Mouse (Mus musculus): Measurements from ENCODE around the gene Ostm1. TPM values are rescaled to one million over a fixed set of nuclear protein-coding genes. Genes with fewer than 3 reads are reported as not detected.

Ostm1 gene
- polyA plus RNA-seq, 1 experiment from 2014 or later: 18.5 TPM

DNA sequence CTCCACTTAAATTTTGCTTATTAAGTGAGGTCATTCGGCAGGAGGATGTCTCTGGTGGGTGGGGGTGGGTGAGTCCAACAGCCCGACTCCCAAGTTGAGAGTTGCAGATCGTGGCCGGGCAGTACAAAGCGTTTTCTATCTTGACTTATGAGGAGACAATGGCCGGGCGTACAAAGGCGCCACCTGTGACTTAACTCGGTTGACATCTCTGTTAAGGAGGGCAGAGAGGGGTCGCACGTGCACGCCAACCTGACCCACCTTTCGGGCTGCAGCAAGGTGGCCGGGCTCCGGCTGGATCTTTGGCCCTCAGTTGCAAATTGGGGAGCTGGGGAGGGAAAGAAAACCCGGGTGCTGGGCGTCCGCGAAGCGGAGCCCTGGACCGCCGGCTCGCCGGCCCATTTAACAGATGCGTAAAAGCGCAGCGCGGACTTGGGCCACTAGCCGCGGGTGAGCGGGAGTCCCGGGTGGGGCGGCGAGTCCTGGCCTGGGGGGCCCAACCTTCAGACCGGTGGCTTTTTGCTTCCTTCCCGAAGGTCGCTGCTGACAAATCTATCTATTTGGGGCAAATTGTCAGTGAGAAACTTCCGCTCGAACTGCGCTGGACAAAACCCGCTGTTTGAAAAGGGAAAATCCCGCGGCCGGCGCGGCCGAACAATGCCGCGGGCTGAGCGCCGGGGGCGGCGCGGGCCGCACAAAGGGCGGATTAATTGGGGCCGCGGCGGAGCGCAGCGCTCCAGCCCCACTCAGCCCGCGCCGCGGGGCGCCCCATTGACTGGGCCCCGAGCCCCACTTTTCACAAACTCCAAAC, 7.8 kb downstream of the Ostm1 start:
- H3K4me3 ChIP-seq (ENCODE audit: low read length): peak overlapping the region; percentile 33
- no peak for ATAC-seq (ENCODE audit: low FRiP score, low TSS enrichment)
- H3K27me3 ChIP-seq (ENCODE audit: insufficient read depth, low read length): peaks cover 98% of the 10 kb centered on the region
- H3K36me3 ChIP-seq (ENCODE audit: insufficient read depth, low read length): no peaks in the 10 kb centered on the region
- peaks cover 7% of the 10 kb centered on the region for H3K4me1 ChIP-seq (ENCODE audit: insufficient read depth, low read length)
- under 1% methylated on average over 67 of the region's 67 CpGs for WGBS
- peak overlapping the region; percentile 44 for H3K4me2 ChIP-seq (replicated peaks; ENCODE audit: low read depth, low read length)
- H3K9ac ChIP-seq (replicated peaks; ENCODE audit: low read length): no peak overlapping the region
- peaks cover 6% of the 10 kb centered on the region; the same call in 1 of the 2 replicates for H3K9me3 ChIP-seq (ENCODE audit: low read length)
- H3K27ac ChIP-seq (ENCODE audit: low read length): no peak overlapping the region

- no peak for ATAC-seq (ENCODE audit: low FRiP score, low TSS enrichment)
- WGBS: 0% methylated on average over 25 of the region's 25 CpGs
- 0 out of 2 replicates have a peak, but pooled peaks cover 4% of the 10 kb centered on the region for H3K9me3 ChIP-seq (ENCODE audit: low read length)
- H3K4me2 ChIP-seq (replicated peaks; ENCODE audit: low read depth, low read length): peak overlapping the region; percentile 44
- H3K27me3 ChIP-seq (ENCODE audit: insufficient read depth, low read length): peaks cover 98% of the 10 kb centered on the region
- H3K4me1 ChIP-seq (ENCODE audit: insufficient read depth, low read length): peaks cover 7% of the 10 kb centered on the region
- H3K36me3 ChIP-seq (ENCODE audit: insufficient read depth, low read length): no peaks in the 10 kb centered on the region
- H3K9ac ChIP-seq (replicated peaks; ENCODE audit: low read length): no peak overlapping the region
- H3K27ac ChIP-seq (ENCODE audit: low read length): no peak overlapping the region
- peak overlapping the region; percentile 33 for H3K4me3 ChIP-seq (ENCODE audit: low read length)
These were observed 8.5 kb downstream of the Ostm1 start for GRCm38 (mm10) chr10:42591993-42592686.

DNA sequence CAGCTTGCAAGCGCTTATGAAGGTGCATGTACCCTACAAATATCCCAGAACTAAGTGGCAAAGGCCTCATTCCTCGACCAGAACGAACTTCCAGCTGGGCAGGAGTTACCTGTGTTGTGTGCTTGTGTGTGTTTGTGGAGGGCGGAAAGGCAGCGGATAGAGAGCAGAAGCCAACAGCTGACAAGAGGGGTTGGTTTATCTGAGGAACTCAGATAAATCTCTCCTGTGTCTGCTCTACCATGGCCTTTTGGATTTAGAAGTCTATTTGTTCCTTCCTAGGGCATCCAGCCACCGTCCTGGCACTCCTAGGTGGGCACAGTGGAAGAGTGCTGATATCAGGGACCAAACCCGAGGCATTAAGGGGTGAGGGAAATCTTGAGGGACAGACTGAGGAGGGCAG, 9.6 kb downstream of the Ostm1 start:
- Histone ChIP-seq H3K4me2 (replicated peaks; ENCODE audit: low read depth, low read length) (no peak overlapping the region), H3K9me3 (ENCODE audit: low read length) (0 out of 2 replicates have a peak, but pooled peaks cover 4% of the 10 kb centered on the region), H3K4me1 (ENCODE audit: insufficient read depth, low read length) (peaks cover 7% of the 10 kb centered on the region), H3K4me3 (ENCODE audit: low read length) (no peak overlapping the region), H3K9ac (replicated peaks; ENCODE audit: low read length) (no peak overlapping the region), H3K36me3 (ENCODE audit: insufficient read depth, low read length) (no peaks in the 10 kb centered on the region), H3K27me3 (ENCODE audit: insufficient read depth, low read length) (peaks cover 95% of the 10 kb centered on the region), H3K27ac (ENCODE audit: low read length) (no peak overlapping the region)
- no peak for ATAC-seq (ENCODE audit: low FRiP score, low TSS enrichment)
- 12% methylated on average over 7 of the region's 7 CpGs for WGBS

- WGBS: 81% methylated on average over 8 of the region's 8 CpGs
- Histone ChIP-seq H3K4me3 (ENCODE audit: low read length) (no peak overlapping the region), H3K27ac (ENCODE audit: low read length) (no peak overlapping the region), H3K4me2 (replicated peaks; ENCODE audit: low read depth, low read length) (no peak overlapping the region), H3K9ac (replicated peaks; ENCODE audit: low read length) (no peak overlapping the region), H3K27me3 (ENCODE audit: insufficient read depth, low read length) (peaks cover 48% of the 10 kb centered on the region), H3K9me3 (ENCODE audit: low read length) (peaks cover 4% of the 10 kb centered on the region; the same call in 1 of the 2 replicates), H3K36me3 (ENCODE audit: insufficient read depth, low read length) (no peaks in the 10 kb centered on the region), H3K4me1 (ENCODE audit: insufficient read depth, low read length) (no peaks in the 10 kb centered on the region)
- ATAC-seq (ENCODE audit: low FRiP score, low TSS enrichment): no peak
These were observed 15.0 kb downstream of the Ostm1 start for GRCm38 (mm10) chr10:42598615-42599014.

DNA sequence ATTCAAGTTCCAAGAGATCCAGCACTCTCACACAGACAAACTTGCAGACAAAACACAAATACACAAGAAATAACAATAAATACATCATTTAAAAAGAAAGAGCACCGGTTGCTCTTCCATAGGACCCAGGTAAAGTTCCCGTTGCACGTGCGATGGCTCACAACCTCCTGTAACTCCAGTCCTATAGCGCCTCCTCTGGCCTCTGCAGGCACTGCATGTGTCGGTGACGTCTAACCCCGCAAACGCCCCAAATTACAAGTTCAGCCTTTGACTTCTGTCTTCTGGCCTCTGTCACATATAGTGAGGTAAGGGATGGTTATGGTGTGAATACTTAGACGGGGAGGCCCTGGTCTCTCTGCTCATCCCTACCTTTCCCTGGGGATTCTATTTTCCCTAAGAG, 17.9 kb downstream of the Ostm1 start:
- Histone ChIP-seq H3K9me3 (ENCODE audit: low read length) (peaks cover 6% of the 10 kb centered on the region), H3K9ac (replicated peaks; ENCODE audit: low read length) (no peak overlapping the region), H3K4me2 (replicated peaks; ENCODE audit: low read depth, low read length) (no peak overlapping the region), H3K27ac (ENCODE audit: low read length) (no peak overlapping the region), H3K4me3 (ENCODE audit: low read length) (no peak overlapping the region), H3K4me1 (ENCODE audit: insufficient read depth, low read length) (no peaks in the 10 kb centered on the region), H3K27me3 (ENCODE audit: insufficient read depth, low read length) (peaks cover 20% of the 10 kb centered on the region), H3K36me3 (ENCODE audit: insufficient read depth, low read length) (no peaks in the 10 kb centered on the region)
- WGBS: 19% methylated on average over 10 of the region's 10 CpGs
- no peak for ATAC-seq (ENCODE audit: low FRiP score, low TSS enrichment)

DNA sequence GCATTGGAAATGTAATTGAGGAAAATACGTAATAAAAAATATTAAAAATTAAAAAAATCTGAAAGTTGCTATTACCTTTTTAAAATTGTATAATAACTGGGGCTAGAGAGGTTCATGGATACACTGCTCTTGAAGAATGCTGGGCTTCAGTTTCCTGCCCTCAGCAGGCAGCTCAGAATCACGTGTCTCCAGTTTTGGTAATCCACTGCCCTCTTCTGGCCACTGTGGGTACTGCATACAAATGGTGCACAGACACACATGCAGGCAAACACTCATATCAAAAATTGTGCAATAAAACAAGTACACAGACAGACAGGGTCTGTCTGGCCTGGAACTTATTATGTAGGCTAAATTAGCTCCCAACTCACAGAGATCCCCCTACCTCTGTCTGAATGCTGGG, 21.3 kb downstream of the Ostm1 start:
- no peak overlapping the region for H3K9ac ChIP-seq (replicated peaks; ENCODE audit: low read length)
- no peak overlapping the region for H3K4me3 ChIP-seq (ENCODE audit: low read length)
- WGBS: 66% methylated on average over 2 of the region's 2 CpGs
- ATAC-seq (ENCODE audit: low FRiP score, low TSS enrichment): no peak
- H3K4me2 ChIP-seq (replicated peaks; ENCODE audit: low read depth, low read length): no peak overlapping the region
- no peaks in the 10 kb centered on the region for H3K4me1 ChIP-seq (ENCODE audit: insufficient read depth, low read length)
- peaks cover 29% of the 10 kb centered on the region for H3K27me3 ChIP-seq (ENCODE audit: insufficient read depth, low read length)
- no peaks in the 10 kb centered on the region for H3K36me3 ChIP-seq (ENCODE audit: insufficient read depth, low read length)
- peaks cover 17% of the 10 kb centered on the region for H3K9me3 ChIP-seq (ENCODE audit: low read length)
- no peak overlapping the region for H3K27ac ChIP-seq (ENCODE audit: low read length)

DNA sequence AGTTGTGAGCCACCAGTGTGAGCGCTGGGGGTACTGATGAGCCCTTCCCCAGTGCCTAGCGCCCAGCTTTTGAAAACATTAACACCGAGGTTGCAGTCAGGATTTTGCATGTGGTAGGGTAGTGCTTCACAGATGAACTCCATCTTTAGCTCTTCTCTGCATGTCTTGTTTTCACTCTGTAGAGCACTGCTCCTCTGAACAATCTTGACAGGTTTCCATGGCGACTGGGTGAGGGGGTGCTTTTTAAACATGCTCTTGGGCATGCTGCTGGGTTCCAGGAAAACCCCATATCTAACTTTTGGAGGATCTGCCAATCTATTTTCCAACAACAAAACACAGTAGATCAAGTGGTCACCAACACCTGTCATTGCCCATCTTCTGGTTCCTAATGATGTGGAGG, 23.1 kb downstream of the Ostm1 start:
- Histone ChIP-seq H3K27me3 (ENCODE audit: insufficient read depth, low read length) (peaks cover 40% of the 10 kb centered on the region), H3K27ac (ENCODE audit: low read length) (no peak overlapping the region), H3K36me3 (ENCODE audit: insufficient read depth, low read length) (no peaks in the 10 kb centered on the region), H3K4me2 (replicated peaks; ENCODE audit: low read depth, low read length) (no peak overlapping the region), H3K4me3 (ENCODE audit: low read length) (no peak overlapping the region), H3K4me1 (ENCODE audit: insufficient read depth, low read length) (no peaks in the 10 kb centered on the region), H3K9ac (replicated peaks; ENCODE audit: low read length) (no peak overlapping the region), H3K9me3 (ENCODE audit: low read length) (peaks cover 17% of the 10 kb centered on the region; the same call in 1 of the 2 replicates)
- WGBS: 80% methylated on average over 4 of the region's 4 CpGs
- no peak for ATAC-seq (ENCODE audit: low FRiP score, low TSS enrichment)

DNA sequence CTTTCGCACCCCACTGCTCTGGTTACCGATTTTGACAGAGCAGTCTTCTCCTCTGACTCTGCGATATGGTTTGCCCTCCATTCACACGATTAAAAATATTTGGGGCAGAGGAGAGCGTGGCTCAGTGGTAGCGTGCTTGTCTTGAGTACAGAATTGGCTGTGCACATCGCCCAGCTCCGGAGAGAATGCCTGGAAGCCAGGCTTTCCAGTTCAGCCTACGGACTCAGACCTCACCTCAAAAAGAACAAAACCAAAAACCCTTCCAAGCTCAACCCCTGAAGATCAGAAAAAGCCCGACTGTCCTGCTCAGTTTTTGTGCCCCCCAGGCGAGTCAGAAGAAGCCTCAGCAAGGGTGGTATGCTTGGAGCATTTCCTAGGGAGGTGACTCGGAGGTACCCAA, 29.5 kb downstream of the Ostm1 start:
- ATAC-seq (ENCODE audit: low FRiP score, low TSS enrichment): no peak
- 6% methylated on average over 12 of the region's 12 CpGs for WGBS
- H3K4me2 ChIP-seq (replicated peaks; ENCODE audit: low read depth, low read length): no peak overlapping the region
- no peaks in the 10 kb centered on the region for H3K36me3 ChIP-seq (ENCODE audit: insufficient read depth, low read length)
- peaks cover 7% of the 10 kb centered on the region for H3K4me1 ChIP-seq (ENCODE audit: insufficient read depth, low read length)
- H3K27me3 ChIP-seq (ENCODE audit: insufficient read depth, low read length): peaks cover 90% of the 10 kb centered on the region
- no peak overlapping the region for H3K27ac ChIP-seq (ENCODE audit: low read length)
- no peak overlapping the region for H3K4me3 ChIP-seq (ENCODE audit: low read length)
- peaks cover 4% of the 10 kb centered on the region; the same call in 1 of the 2 replicates for H3K9me3 ChIP-seq (ENCODE audit: low read length)
- no peak overlapping the region for H3K9ac ChIP-seq (replicated peaks; ENCODE audit: low read length)

DNA sequence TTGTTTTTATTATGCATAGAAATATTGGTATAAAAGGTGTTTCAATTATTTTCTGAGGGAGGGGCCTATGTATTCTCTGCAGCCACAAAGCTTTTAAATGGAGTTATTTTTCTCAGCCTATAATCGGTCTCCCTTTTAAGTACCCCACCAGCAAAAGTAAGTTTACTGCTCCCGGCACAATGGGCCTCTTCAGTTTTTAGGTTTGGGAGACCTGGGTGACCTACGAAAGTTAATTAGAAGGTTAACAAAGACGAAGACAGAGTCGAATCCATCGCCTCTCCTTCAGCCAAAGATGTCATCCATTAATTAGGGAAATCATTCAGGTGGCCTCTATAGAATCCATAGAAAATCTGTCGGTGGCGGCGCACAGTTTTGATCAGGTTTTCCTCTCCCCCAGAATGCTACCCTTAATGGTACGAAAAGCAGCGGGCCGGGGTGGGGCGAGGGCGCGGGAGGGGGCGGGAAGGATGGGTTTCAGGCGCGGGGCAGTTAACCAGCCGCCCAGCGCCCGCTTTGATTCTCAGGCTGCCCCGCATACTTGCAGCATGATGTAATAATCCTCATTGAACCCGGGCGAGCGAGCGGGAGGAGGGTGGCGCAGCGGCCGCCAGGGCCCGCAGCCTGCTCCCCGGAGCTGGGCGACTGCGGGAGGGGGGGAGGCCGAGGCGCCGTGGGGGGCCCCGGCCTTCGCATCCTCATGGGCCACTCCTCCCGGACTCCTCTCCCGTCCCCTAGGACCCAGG, 30.2 kb downstream of the Ostm1 start:
- Histone ChIP-seq H3K36me3 (ENCODE audit: insufficient read depth, low read length) (no peaks in the 10 kb centered on the region), H3K4me2 (replicated peaks; ENCODE audit: low read depth, low read length) (peak overlapping the region; percentile 49), H3K4me3 (ENCODE audit: low read length) (peak overlapping the region; percentile 37), H3K9me3 (ENCODE audit: low read length) (peaks cover 2% of the 10 kb centered on the region; the same call in 1 of the 2 replicates), H3K4me1 (ENCODE audit: insufficient read depth, low read length) (peaks cover 7% of the 10 kb centered on the region), H3K27me3 (ENCODE audit: insufficient read depth, low read length) (peaks cover 91% of the 10 kb centered on the region), H3K27ac (ENCODE audit: low read length) (no peak overlapping the region), H3K9ac (replicated peaks; ENCODE audit: low read length) (0 out of 2 replicates have a peak overlapping the region, but pooled peaks have one; percentile 19)
- no peak for ATAC-seq (ENCODE audit: low FRiP score, low TSS enrichment)
- WGBS: under 1% methylated on average over 35 of the region's 40 CpGs
